Mouse (Mus musculus): ENCODE measurements around the gene Chd6. TPM values are rescaled to one million over a fixed set of nuclear protein-coding genes. Genes with fewer than 3 reads are reported as not detected.

Gene Chd6
- 25.5 and 32.9 TPM in 2 replicates for polyA plus RNA-seq (2014; fragmentation: Nextera tagmentation; extraction: Ambion mirVana)

DNA sequence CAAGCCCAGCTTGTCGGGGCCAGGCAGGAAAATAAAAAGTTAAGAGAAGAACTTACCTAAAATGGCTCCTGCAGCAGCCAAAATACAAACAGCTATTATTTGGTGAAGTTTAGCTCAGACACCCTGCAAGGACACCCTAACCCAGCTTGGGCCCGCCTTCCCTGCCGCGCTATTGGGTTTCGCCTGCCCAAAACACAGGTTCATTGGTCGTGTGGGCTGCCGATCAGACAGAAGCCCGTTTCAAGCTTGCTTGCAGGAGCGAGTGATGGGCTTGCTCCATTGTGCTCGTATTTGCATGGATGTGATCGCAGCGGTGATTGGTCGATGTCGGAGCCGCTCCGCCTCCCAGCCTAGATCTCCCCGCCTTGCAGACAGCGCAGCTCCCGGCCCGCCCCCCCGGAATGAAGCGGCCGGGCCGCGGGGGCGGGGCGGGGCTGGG is at the start of gene Chd6:
TSS of gene Chd6 (minus strand) at position 143 of the 439 bp plus-strand sequence.
- peak within 1 kb of the TSS; percentile 88 for H3K9ac ChIP-seq (ENCODE audit: low read length)
- peak; percentile 99 for ATAC-seq

DNA sequence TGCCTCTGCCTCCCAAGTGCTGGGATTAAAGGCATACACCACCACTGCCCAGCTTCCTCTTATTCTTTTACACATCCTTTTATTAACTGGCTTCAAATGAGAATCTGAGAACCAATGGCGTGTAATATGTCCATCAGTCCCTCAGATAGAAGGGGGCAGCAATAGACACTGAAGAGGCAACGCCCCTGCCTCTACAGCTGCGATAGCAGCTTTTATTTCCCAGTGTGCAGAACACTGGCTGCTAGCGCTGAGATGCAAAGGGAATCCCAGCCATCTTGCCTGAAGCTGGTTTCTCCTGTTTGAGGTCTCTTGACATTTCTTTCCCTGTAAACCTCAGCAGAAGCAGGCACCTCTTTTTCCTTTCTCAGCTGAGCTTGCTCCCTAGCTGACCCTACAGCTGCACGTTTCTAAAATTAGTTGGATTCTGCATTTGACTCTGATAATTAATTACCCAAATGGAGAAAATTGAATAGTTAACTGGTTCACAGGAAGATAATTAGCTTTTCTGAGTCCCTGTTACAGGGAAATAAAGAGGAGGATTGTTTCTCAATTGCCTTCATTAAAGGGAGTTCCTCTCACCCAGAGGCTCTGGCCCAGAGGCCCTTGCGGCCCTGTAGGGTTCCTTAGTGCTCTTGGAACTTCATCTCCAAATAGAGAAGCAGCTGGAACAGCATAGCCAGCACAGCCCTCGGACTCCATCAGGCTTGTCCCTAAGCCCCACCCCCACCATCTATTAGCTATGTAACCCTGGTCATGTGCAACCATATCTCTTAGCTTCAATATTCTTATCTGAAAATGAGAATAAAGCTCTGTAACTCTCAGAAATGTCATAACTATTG is 41.3 kb upstream of the Chd6 start:
- H3K4me1 ChIP-seq (ENCODE audit: control insufficient read depth, insufficient read depth, low read length), result peaks cover 18% of the 10 kb centered on the region
- no peaks in the 10 kb centered on the region for H3K9me3 ChIP-seq (replicated peaks; ENCODE audit: control insufficient read depth, low read length)
- H3K27me3 ChIP-seq (replicated peaks; ENCODE audit: control insufficient read depth, insufficient read depth, low read length), result no peaks in the 10 kb centered on the region
- peak; percentile 71 for DNase-seq (ENCODE audit: low spot score)
- no peaks in the 10 kb centered on the region for H3K36me3 ChIP-seq (ENCODE audit: control insufficient read depth, insufficient read depth, low read length)
- WGBS, result 27% methylated on average over 7 of the region's 7 CpGs
- peak; percentile 74 for ATAC-seq
- peak overlapping the region; percentile 53; the same call in 1 of the 2 replicates for H3K27ac ChIP-seq (ENCODE audit: low read depth, low read length)
- H3K9ac ChIP-seq (ENCODE audit: low read length), result no peak overlapping the region
- H3K4me2 ChIP-seq (ENCODE audit: low read length), result no peak overlapping the region
- no peak overlapping the region for H3K4me3 ChIP-seq (ENCODE audit: low read depth, low read length)

More for the DNA sequence above, at the start of gene Chd6:
- DNase-seq (ENCODE audit: low spot score), result peak; percentile 100
- peaks cover 14% of the 10 kb centered on the region for H3K4me1 ChIP-seq (ENCODE audit: control insufficient read depth, insufficient read depth, low read length)
- no peaks in the 10 kb centered on the region for H3K27me3 ChIP-seq (replicated peaks; ENCODE audit: control insufficient read depth, insufficient read depth, low read length)
- WGBS, result under 1% methylated on average over 21 of the region's 27 CpGs
- peak within 1 kb of the TSS; percentile 94 for H3K4me3 ChIP-seq (ENCODE audit: low read depth, low read length)
- peak within 1 kb of the TSS; percentile 66 for H3K4me2 ChIP-seq (ENCODE audit: low read length)
- H3K27ac ChIP-seq (ENCODE audit: low read depth, low read length), result peak within 1 kb of the TSS; percentile 97
- no peaks in the 10 kb centered on the region for H3K9me3 ChIP-seq (replicated peaks; ENCODE audit: control insufficient read depth, low read length)
- no peaks in the 10 kb centered on the region for H3K36me3 ChIP-seq (ENCODE audit: control insufficient read depth, insufficient read depth, low read length)

DNA sequence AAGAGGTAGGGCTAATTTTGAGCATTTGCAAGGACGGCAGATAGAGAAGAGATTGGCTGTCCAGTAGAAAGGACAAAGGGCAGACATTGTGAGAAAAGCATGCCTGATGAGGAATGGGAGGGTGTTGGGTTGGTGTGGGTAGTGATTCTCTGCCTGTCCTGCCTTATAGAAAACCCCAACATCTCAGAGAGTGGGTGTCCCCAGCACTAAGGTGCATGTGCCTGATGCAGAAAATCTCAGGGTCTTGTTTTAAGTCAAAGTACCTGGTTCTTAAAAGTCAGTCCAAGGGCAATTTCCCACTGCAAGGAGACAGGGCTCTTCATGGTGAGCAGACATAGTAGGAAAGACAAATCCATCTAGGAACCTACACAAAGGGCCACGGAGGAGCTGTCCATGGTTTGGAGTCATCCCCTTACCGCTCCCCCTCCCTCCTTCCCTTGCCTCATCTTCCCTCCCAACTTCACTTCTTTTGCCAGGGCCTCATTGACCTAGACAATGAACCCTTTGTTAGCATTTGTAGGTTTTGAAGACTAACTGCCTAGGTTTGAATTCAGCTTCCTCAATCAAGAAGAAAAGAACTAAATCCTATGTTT is 39.6 kb upstream of the Chd6 start:
- ATAC-seq (peak; percentile 24), DNase-seq (ENCODE audit: low spot score) (no peak)
- Histone ChIP-seq H3K27ac (ENCODE audit: low read depth, low read length) (no peak overlapping the region), H3K4me3 (ENCODE audit: low read depth, low read length) (no peak overlapping the region), H3K4me1 (ENCODE audit: control insufficient read depth, insufficient read depth, low read length) (peaks cover 18% of the 10 kb centered on the region), H3K4me2 (ENCODE audit: low read length) (no peak overlapping the region), H3K27me3 (replicated peaks; ENCODE audit: control insufficient read depth, insufficient read depth, low read length) (no peaks in the 10 kb centered on the region), H3K36me3 (ENCODE audit: control insufficient read depth, insufficient read depth, low read length) (no peaks in the 10 kb centered on the region), H3K9ac (ENCODE audit: low read length) (no peak overlapping the region), H3K9me3 (replicated peaks; ENCODE audit: control insufficient read depth, low read length) (no peaks in the 10 kb centered on the region)
- 23% methylated on average over 3 of the region's 3 CpGs for WGBS

DNA sequence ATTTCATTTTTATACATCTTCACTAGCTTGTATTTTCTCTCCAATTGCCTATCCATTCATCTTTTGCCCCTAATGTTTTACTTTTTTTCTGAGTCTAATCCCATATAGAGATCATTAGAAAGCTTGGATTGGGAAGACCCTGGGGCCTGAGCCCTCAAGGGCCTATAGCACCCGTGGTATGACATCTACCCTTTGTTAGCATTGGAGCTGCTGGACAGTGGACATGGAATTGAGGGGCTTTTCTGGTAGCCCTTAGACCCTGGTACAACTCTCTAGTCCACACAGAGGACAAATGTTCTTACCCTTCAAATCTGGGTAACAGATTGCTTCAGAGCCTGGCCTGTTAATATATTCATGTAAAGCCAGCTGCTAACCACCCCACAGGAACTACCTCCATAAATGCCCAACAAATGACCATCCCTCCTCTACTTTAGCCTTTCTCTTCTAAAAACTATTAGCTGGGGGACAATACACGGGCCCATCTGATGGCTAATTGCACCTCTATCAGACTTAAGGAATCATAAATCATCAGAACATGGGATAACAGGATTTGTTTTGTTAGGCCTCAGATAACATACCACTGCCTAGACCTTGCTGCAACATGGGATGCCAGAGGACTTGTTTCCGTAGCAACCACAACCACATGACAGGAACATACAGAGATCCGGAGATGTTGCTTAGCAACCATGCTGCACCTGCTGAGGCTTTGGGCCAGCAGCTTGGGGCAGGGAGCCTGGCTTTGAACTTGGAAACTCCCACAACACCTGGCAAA is 39.0 kb upstream of the Chd6 start:
- Histone ChIP-seq H3K4me2 (ENCODE audit: low read length) (no peak overlapping the region), H3K9ac (ENCODE audit: low read length) (no peak overlapping the region), H3K27ac (ENCODE audit: low read depth, low read length) (peak overlapping the region; percentile 73), H3K27me3 (replicated peaks; ENCODE audit: control insufficient read depth, insufficient read depth, low read length) (no peaks in the 10 kb centered on the region), H3K4me1 (ENCODE audit: control insufficient read depth, insufficient read depth, low read length) (peaks cover 18% of the 10 kb centered on the region), H3K9me3 (replicated peaks; ENCODE audit: control insufficient read depth, low read length) (no peaks in the 10 kb centered on the region), H3K4me3 (ENCODE audit: low read depth, low read length) (no peak overlapping the region), H3K36me3 (ENCODE audit: control insufficient read depth, insufficient read depth, low read length) (no peaks in the 10 kb centered on the region)
- 46% methylated on average over 4 of the region's 4 CpGs for WGBS
- peak; percentile 85 for ATAC-seq
- DNase-seq (ENCODE audit: low spot score), result peak; percentile 91

DNA sequence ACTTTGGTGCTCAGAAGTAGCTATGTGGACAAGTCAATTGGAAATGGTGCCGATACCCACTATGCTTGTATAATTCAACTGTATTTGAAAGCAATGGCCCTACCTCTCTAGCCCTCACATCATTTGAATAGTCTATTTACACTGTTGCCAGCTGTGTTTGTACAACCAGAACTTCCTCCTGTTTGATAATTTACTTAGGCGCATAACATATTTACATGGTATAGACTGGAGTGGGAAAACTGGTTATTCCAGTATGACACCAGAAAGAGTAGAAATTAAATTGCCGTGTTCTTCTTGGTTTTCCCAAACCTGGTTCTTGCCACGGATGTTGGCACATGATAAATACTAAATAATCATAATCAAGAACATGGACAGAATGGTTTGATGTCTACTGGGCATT is 35.9 kb upstream of the Chd6 start:
- no peak overlapping the region for H3K9ac ChIP-seq (ENCODE audit: low read length)
- WGBS, result 96% methylated on average over 4 of the region's 4 CpGs

DNA sequence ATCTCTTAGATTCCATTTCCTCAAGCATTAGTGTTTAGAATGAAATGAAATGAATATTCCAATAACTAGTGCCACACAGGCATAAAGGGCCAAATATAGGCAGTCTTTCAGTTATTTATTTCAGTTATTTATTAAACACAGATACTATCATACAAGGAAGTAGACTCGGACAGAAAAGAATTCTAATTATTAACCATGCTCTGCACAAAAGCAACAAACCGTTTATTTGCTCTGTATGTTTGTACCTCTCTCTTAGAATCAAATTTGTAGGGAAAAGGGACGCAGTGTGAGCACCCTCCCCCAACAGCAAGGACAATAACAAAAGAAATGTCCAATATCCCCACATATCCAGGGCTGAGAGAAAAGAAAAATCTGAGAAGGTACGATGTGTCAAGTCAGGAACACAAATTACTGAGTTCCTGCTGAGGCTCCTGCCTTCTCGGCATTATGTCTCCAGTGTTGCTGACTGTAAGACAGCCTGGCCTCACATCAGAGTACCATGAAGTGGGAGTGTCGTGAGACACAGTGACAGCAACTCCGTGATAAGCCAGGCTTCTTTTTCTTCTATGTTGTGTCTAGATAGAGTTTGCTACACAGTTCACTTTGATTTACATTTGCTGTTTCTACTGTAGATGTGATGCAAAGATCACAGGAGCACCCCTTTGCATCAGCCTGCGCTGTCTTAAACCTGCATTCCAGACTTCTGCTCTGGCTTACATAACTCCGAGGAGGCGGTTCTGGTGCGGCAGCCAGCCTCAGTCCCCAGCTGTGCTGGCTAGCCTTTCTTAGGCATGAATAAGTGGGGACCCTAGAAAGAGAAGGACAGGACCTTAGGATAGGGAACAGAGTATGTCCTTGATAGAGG is 30.0 kb upstream of the Chd6 start:
- Histone ChIP-seq H3K4me1 (ENCODE audit: control insufficient read depth, insufficient read depth, low read length) (no peaks in the 10 kb centered on the region), H3K9ac (ENCODE audit: low read length) (no peak overlapping the region), H3K36me3 (ENCODE audit: control insufficient read depth, insufficient read depth, low read length) (no peaks in the 10 kb centered on the region), H3K4me2 (ENCODE audit: low read length) (no peak overlapping the region), H3K27me3 (replicated peaks; ENCODE audit: control insufficient read depth, insufficient read depth, low read length) (no peaks in the 10 kb centered on the region), H3K4me3 (ENCODE audit: low read depth, low read length) (no peak overlapping the region), H3K9me3 (replicated peaks; ENCODE audit: control insufficient read depth, low read length) (no peaks in the 10 kb centered on the region), H3K27ac (ENCODE audit: low read depth, low read length) (no peak overlapping the region)
- ATAC-seq, result no peak
- 68% methylated on average over 11 of the region's 11 CpGs for WGBS
- no peak for DNase-seq (ENCODE audit: low spot score)

More for the DNA sequence above, 35.9 kb upstream of the Chd6 start:
- DNase-seq (ENCODE audit: low spot score) (no peak), ATAC-seq (no peak)
- Histone ChIP-seq H3K27me3 (replicated peaks; ENCODE audit: control insufficient read depth, insufficient read depth, low read length) (no peaks in the 10 kb centered on the region), H3K36me3 (ENCODE audit: control insufficient read depth, insufficient read depth, low read length) (no peaks in the 10 kb centered on the region), H3K4me2 (ENCODE audit: low read length) (no peak overlapping the region), H3K27ac (ENCODE audit: low read depth, low read length) (no peak overlapping the region), H3K4me3 (ENCODE audit: low read depth, low read length) (no peak overlapping the region), H3K9me3 (replicated peaks; ENCODE audit: control insufficient read depth, low read length) (no peaks in the 10 kb centered on the region), H3K4me1 (ENCODE audit: control insufficient read depth, insufficient read depth, low read length) (peaks cover 14% of the 10 kb centered on the region)

- Histone ChIP-seq H3K27ac (ENCODE audit: low read depth, low read length) (no peak overlapping the region), H3K4me3 (ENCODE audit: low read depth, low read length) (no peak overlapping the region), H3K9ac (ENCODE audit: low read length) (no peak overlapping the region), H3K27me3 (replicated peaks; ENCODE audit: control insufficient read depth, insufficient read depth, low read length) (no peaks in the 10 kb centered on the region), H3K4me2 (ENCODE audit: low read length) (no peak overlapping the region), H3K36me3 (ENCODE audit: control insufficient read depth, insufficient read depth, low read length) (no peaks in the 10 kb centered on the region), H3K4me1 (ENCODE audit: control insufficient read depth, insufficient read depth, low read length) (no peaks in the 10 kb centered on the region), H3K9me3 (replicated peaks; ENCODE audit: control insufficient read depth, low read length) (no peaks in the 10 kb centered on the region)
- DNase-seq (ENCODE audit: low spot score) (peak; percentile 24), ATAC-seq (no peak)
- WGBS, result 82% methylated on average over 3 of the region's 3 CpGs
Observed at GRCm38 (mm10) chr2:161136999-161137398, 28.1 kb upstream of the Chd6 start.
